Mouse (Mus musculus) CH12.LX (cell line): Measurements from ENCODE around the gene Stpg1.

Source experiments
- CHD1 ChIP-seq: IDR thresholded peaks from 2 replicates; pipeline ENCODE4 v1.6.1; 2012; ENCODE audit warnings: low read depth, low read length, improper control_type of control experiment, inconsistent platforms
- CTCF ChIP-seq, 2 experiments: IDR thresholded peaks in 1 of 2; conservative IDR thresholded peaks in 1 of 2; 2 replicates each; pipeline ENCODE4 v1.5.1; 2011 to 2012; ENCODE audit warnings: low read depth in 2 of 2, low read length in 2 of 2, improper control_type of control experiment in 1 of 2, inconsistent platforms in 1 of 2, mild to moderate bottlenecking in 1 of 2, moderate library complexity in 1 of 2
- EP300 ChIP-seq: IDR thresholded peaks from 2 replicates; pipeline ENCODE4 v1.6.1; 2011; ENCODE audit warnings: low read length, improper control_type of control experiment
- HCFC1 ChIP-seq: IDR thresholded peaks from 2 replicates; pipeline ENCODE4 v1.6.1; 2012; ENCODE audit warnings: low read depth, mild to moderate bottlenecking, inconsistent platforms, low read length, improper control_type of control experiment
- KAT2A ChIP-seq: IDR thresholded peaks from 2 replicates; pipeline ENCODE4 v1.6.1; 2012; ENCODE audit warnings: low read length, improper control_type of control experiment, inconsistent platforms; ENCODE audit not compliant: insufficient replicate concordance
- MAFK ChIP-seq: IDR thresholded peaks from 2 replicates; pipeline ENCODE4 v1.6.1; 2011; ENCODE audit warnings: low read length, improper control_type of control experiment; ENCODE audit not compliant: insufficient replicate concordance
- MAX ChIP-seq: IDR thresholded peaks from 2 replicates; pipeline ENCODE4 v1.6.1; 2011; ENCODE audit warnings: low read length, improper control_type of control experiment
- POLR2A ChIP-seq: IDR thresholded peaks from 2 replicates; pipeline ENCODE4 v1.6.1; 2011; ENCODE audit warnings: low read depth, mild to moderate bottlenecking, improper control_type of control experiment, low read length
- POLR2AphosphoS2 ChIP-seq: IDR thresholded peaks from 2 replicates; pipeline ENCODE4 v1.6.1; 2011; ENCODE audit warnings: low read depth, low read length, improper control_type of control experiment
- SMC3 ChIP-seq: IDR thresholded peaks from 2 replicates; pipeline ENCODE4 v1.6.1; 2011; ENCODE audit warnings: low read depth, low read length, improper control_type of control experiment
- TCF12 ChIP-seq: IDR thresholded peaks from 2 replicates; pipeline ENCODE4 v1.6.1; 2014; ENCODE audit warnings: low read depth, mild to moderate bottlenecking, inconsistent platforms, low read length, improper control_type of control experiment
- UBTF ChIP-seq: IDR thresholded peaks from 2 replicates; pipeline ENCODE4 v1.6.1; 2012; ENCODE audit warnings: low read depth, mild to moderate bottlenecking, inconsistent platforms, low read length, improper control_type of control experiment, moderate library complexity
- ZKSCAN1 ChIP-seq: IDR thresholded peaks from 2 replicates; pipeline ENCODE4 v1.6.1; 2012; ENCODE audit warnings: low read depth, inconsistent platforms, low read length, improper control_type of control experiment, borderline replicate concordance
- ZNF384 ChIP-seq: IDR thresholded peaks from 2 replicates; pipeline ENCODE4 v1.6.1; 2012; ENCODE audit warnings: low read depth, low read length, improper control_type of control experiment, inconsistent platforms

DNA sequence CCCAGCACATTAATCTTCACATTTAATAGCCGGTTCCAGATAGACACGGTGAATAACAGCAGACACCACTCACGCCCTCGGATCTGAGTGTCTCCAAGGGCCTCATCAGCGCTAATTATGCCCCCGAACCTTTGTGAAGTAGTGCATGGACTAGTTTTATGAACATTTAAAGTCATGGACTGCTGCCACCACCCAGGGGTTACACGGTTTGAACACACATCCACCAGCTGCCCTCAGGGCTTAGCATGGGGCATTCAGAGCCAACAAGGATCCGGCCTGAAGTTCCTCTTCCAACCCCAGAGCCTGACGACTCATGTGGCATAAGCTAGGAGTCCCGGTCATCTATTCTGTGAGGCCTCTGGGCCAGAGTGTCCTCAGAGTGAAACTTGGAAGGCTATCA lies 9.5 kb upstream of the Stpg1 start:
- no peak for TF ChIP-seq POLR2A
- TF ChIP-seq MAX = no peak
- no peak for TF ChIP-seq EP300
- TF ChIP-seq CTCF (conservative IDR thresholded peaks at IDR 0.05 in 1 of 2, IDR thresholded peaks at IDR 0.05 in 1 of 2; ENCODE audit: low read depth in 2 of 2, low read length in 2 of 2) = no peak
- TF ChIP-seq TCF12 = no peak
- TF ChIP-seq UBTF = no peak
- TF ChIP-seq KAT2A = no peak
- no peak for TF ChIP-seq POLR2AphosphoS2
- TF ChIP-seq MAFK = no peak
- no peak for TF ChIP-seq HCFC1
- TF ChIP-seq ZKSCAN1 = no peak
- no peak for TF ChIP-seq ZNF384
- no peak for TF ChIP-seq SMC3
- TF ChIP-seq CHD1 = no peak
